In the genomic region with DNA sequence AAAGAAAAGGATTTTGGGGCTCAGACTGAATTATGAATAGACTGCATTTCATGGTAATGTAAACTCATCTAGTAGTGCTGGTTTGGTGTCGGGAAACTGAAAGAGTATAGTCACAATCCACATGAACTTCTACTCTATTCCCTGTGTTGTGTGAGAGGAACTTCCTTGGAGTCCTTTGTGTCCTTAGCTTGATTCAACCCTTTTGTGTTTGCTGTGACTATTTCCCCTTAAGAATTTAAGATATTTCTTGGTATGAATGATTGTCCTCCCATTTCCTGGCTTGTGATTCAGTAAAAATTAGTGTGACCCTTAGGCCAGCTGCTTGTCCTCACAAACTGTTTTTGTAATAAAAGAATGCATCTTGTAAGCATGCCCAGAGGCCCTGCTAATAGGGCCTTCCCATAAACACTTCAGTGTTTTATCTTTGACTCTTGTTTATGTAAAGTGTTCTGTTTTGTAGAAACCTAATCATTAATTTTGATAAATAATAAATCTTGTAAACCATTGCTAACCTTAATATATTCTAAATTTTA, we compare ENCODE assay signal across 20 mouse cellular contexts. TPM values are rescaled to one million over a fixed set of nuclear protein-coding genes. Genes with fewer than 3 reads are reported as not detected.
DNase-seq lines count a peak whose midpoint lies in the region; ATAC-seq and TF ChIP-seq lines count a peak whose summit lies in the region.
"Had no signal": no experiment of that assay in that cellular context is flagged by ENCODE, and none has a peak within 500 bp of the region (broad histone marks: within the 10 kb centered on the region; RNA-seq: fewer than 3 reads in every experiment).

No protein-coding gene starts in this region.

- no peaks in the 10 kb centered on the region for H3K36me3 ChIP-seq in heart, embryonic 12.5 days
- no peaks in the 10 kb centered on the region for H3K36me3 ChIP-seq in kidney, embryonic 14.5 days (ENCODE audit: control insufficient read depth, insufficient read depth, low read length)
- H3K36me3 ChIP-seq in lung, embryonic 15.5 days, result no peaks in the 10 kb centered on the region
- H3K36me3 ChIP-seq in hindbrain, embryonic 11.5 days (ENCODE audit: control insufficient read depth, insufficient read depth, low read length), result no peaks in the 10 kb centered on the region
- H3K36me3 ChIP-seq in forebrain, postnatal 0 days (ENCODE audit: insufficient read depth), result no peaks in the 10 kb centered on the region
- H3K36me3 ChIP-seq in liver, postnatal 0 days (replicated peaks; ENCODE audit: insufficient read depth, low read length), result no peaks in the 10 kb centered on the region
- H3K36me3 ChIP-seq: embryonic facial prominence, embryonic 13.5 days; forebrain, embryonic 10.5 days; hindbrain, embryonic 12.5 days; limb, embryonic 12.5 days; stomach, embryonic 15.5 days had no signal

- no peak overlapping the region for H3K4me3 ChIP-seq in heart, embryonic 12.5 days
- H3K4me3 ChIP-seq in kidney, embryonic 14.5 days (ENCODE audit: low read length), result no peak overlapping the region
- H3K4me3 ChIP-seq in lung, embryonic 15.5 days, result no peak overlapping the region
- no peak overlapping the region for H3K4me3 ChIP-seq in hindbrain, embryonic 11.5 days (ENCODE audit: low read depth, low read length)
- H3K4me3 ChIP-seq in forebrain, postnatal 0 days (ENCODE audit: low read depth, low read length), result no peak overlapping the region
- no peak overlapping the region for H3K4me3 ChIP-seq in liver, postnatal 0 days (ENCODE audit: low read depth, low read length)
- H3K4me3 ChIP-seq: embryonic facial prominence, embryonic 13.5 days; forebrain, embryonic 10.5 days; hindbrain, embryonic 12.5 days; limb, embryonic 12.5 days; stomach, embryonic 15.5 days had no signal

- no peak for TF ChIP-seq CTCF in forebrain, postnatal 0 days (IDR thresholded peaks at IDR 0.05; ENCODE audit: low read depth)
- no peak for TF ChIP-seq CTCF in liver, postnatal 0 days (IDR thresholded peaks at IDR 0.05; ENCODE audit: low read depth)

- H3K27me3 ChIP-seq in heart, embryonic 12.5 days (replicated peaks), result no peaks in the 10 kb centered on the region
- H3K27me3 ChIP-seq in kidney, embryonic 14.5 days (ENCODE audit: control insufficient read depth, insufficient read depth, low read length), result no peaks in the 10 kb centered on the region
- H3K27me3 ChIP-seq in lung, embryonic 15.5 days, result no peaks in the 10 kb centered on the region
- no peaks in the 10 kb centered on the region for H3K27me3 ChIP-seq in hindbrain, embryonic 11.5 days (ENCODE audit: control insufficient read depth, insufficient read depth, low read length)
- H3K27me3 ChIP-seq in forebrain, postnatal 0 days (ENCODE audit: insufficient read depth, low read length), result no peaks in the 10 kb centered on the region
- H3K27me3 ChIP-seq in liver, postnatal 0 days (ENCODE audit: insufficient read depth, low read length), result no peaks in the 10 kb centered on the region
- H3K27me3 ChIP-seq: embryonic facial prominence, embryonic 13.5 days; hindbrain, embryonic 12.5 days; limb, embryonic 12.5 days; stomach, embryonic 15.5 days had no signal

- 80% methylated on average over 1 of the region's 1 CpGs for WGBS in heart, embryonic 12.5 days
- WGBS in kidney, embryonic 14.5 days, result 75% methylated on average over 1 of the region's 1 CpGs
- WGBS in lung, embryonic 15.5 days, result 54% methylated on average over 1 of the region's 1 CpGs
- WGBS in hindbrain, embryonic 11.5 days, result 89% methylated on average over 1 of the region's 1 CpGs
- WGBS in forebrain, postnatal 0 days, result 61% methylated on average over 1 of the region's 1 CpGs
- 75% methylated on average over 1 of the region's 1 CpGs for WGBS in liver, postnatal 0 days (ENCODE audit: insufficient replicate concordance)

- H3K9me3 ChIP-seq in heart, embryonic 12.5 days (replicated peaks), result no peaks in the 10 kb centered on the region
- H3K9me3 ChIP-seq in kidney, embryonic 14.5 days (ENCODE audit: control insufficient read depth, low read length), result no peaks in the 10 kb centered on the region
- no peaks in the 10 kb centered on the region for H3K9me3 ChIP-seq in lung, embryonic 15.5 days
- H3K9me3 ChIP-seq in hindbrain, embryonic 11.5 days (ENCODE audit: control insufficient read depth, low read length), result no peaks in the 10 kb centered on the region
- no peaks in the 10 kb centered on the region for H3K9me3 ChIP-seq in forebrain, postnatal 0 days (ENCODE audit: low read length)
- H3K9me3 ChIP-seq in liver, postnatal 0 days (ENCODE audit: low read length), result no peaks in the 10 kb centered on the region
- H3K9me3 ChIP-seq: embryonic facial prominence, embryonic 13.5 days; forebrain, embryonic 10.5 days; hindbrain, embryonic 12.5 days; limb, embryonic 12.5 days; stomach, embryonic 15.5 days had no signal

- peak; percentile 56 for DNase-seq in heart, adult 9 months (ENCODE audit: low spot score in 2 of 2)
- DNase-seq in adipocyte (ENCODE audit: low spot score), result peak; percentile 75
- DNase-seq in hindbrain, embryonic 11.5 days (ENCODE audit: low spot score), result no peak
- DNase-seq in forebrain, postnatal 0 days, result no peak
- no peak for DNase-seq in liver, postnatal 0 days
- DNase-seq: adrenal gland, adult 2 months; cerebellum, adult 2 months; retina, postnatal 1 day had no signal

- H3K4me1 ChIP-seq in heart, embryonic 12.5 days (replicated peaks), result peaks cover 8% of the 10 kb centered on the region; the same call in 1 of the 2 replicates
- no peaks in the 10 kb centered on the region for H3K4me1 ChIP-seq in kidney, embryonic 14.5 days (ENCODE audit: control insufficient read depth, insufficient read depth, low read length)
- peaks cover 12% of the 10 kb centered on the region for H3K4me1 ChIP-seq in lung, embryonic 15.5 days
- H3K4me1 ChIP-seq in hindbrain, embryonic 11.5 days (replicated peaks; ENCODE audit: control insufficient read depth, insufficient read depth, low read length), result no peaks in the 10 kb centered on the region
- H3K4me1 ChIP-seq in forebrain, postnatal 0 days (ENCODE audit: insufficient read depth), result no peaks in the 10 kb centered on the region
- H3K4me1 ChIP-seq in liver, postnatal 0 days (ENCODE audit: insufficient read depth), result peaks cover 2% of the 10 kb centered on the region; the same call in 1 of the 2 replicates
- H3K4me1 ChIP-seq: embryonic facial prominence, embryonic 13.5 days; forebrain, embryonic 10.5 days; limb, embryonic 12.5 days; stomach, embryonic 15.5 days had no signal

- no peak overlapping the region for H3K27ac ChIP-seq in heart, embryonic 12.5 days (ENCODE audit: poor library complexity, severe bottlenecking)
- H3K27ac ChIP-seq in kidney, embryonic 14.5 days (ENCODE audit: low read depth, low read length), result peak overlapping the region; percentile 7; the same call in 1 of the 2 replicates
- 0 out of 2 replicates have a peak overlapping the region, but pooled peaks have one; percentile 47 for H3K27ac ChIP-seq in lung, embryonic 15.5 days
- no peak overlapping the region for H3K27ac ChIP-seq in hindbrain, embryonic 11.5 days (ENCODE audit: low read depth, low read length)
- H3K27ac ChIP-seq in forebrain, postnatal 0 days (ENCODE audit: low read depth, low read length), result no peak overlapping the region
- no peak overlapping the region for H3K27ac ChIP-seq in liver, postnatal 0 days (ENCODE audit: low read depth)
- H3K27ac ChIP-seq: embryonic facial prominence, embryonic 13.5 days; forebrain, embryonic 10.5 days; hindbrain, embryonic 12.5 days; limb, embryonic 12.5 days had no signal

- no peak for TF ChIP-seq EP300 in liver, postnatal 0 days (IDR thresholded peaks at IDR 0.05; ENCODE audit: low read depth)

- H3K4me2 ChIP-seq in heart, embryonic 12.5 days, result no peak overlapping the region
- no peak overlapping the region for H3K4me2 ChIP-seq in kidney, embryonic 14.5 days (replicated peaks; ENCODE audit: low read depth, low read length)
- H3K4me2 ChIP-seq in lung, embryonic 15.5 days, result no peak overlapping the region
- H3K4me2 ChIP-seq in hindbrain, embryonic 11.5 days (replicated peaks; ENCODE audit: low read depth, low read length), result no peak overlapping the region
- H3K4me2 ChIP-seq in forebrain, postnatal 0 days (ENCODE audit: low read depth), result no peak overlapping the region
- no peak overlapping the region for H3K4me2 ChIP-seq in liver, postnatal 0 days (ENCODE audit: low read depth, low read length)
- H3K4me2 ChIP-seq: embryonic facial prominence, embryonic 13.5 days; hindbrain, embryonic 12.5 days; limb, embryonic 12.5 days; stomach, embryonic 15.5 days had no signal

- no peak overlapping the region for H3K9ac ChIP-seq in heart, embryonic 12.5 days
- H3K9ac ChIP-seq in kidney, embryonic 14.5 days (ENCODE audit: low read depth, low read length), result no peak overlapping the region
- no peak overlapping the region for H3K9ac ChIP-seq in lung, embryonic 15.5 days
- no peak overlapping the region for H3K9ac ChIP-seq in hindbrain, embryonic 11.5 days (ENCODE audit: low read depth, low read length)
- H3K9ac ChIP-seq in forebrain, postnatal 0 days, result no peak overlapping the region
- H3K9ac ChIP-seq in liver, postnatal 0 days (replicated peaks), result no peak overlapping the region
- H3K9ac ChIP-seq: embryonic facial prominence, embryonic 13.5 days; hindbrain, embryonic 12.5 days; limb, embryonic 12.5 days; stomach, embryonic 15.5 days had no signal

- ATAC-seq in heart, embryonic 12.5 days (ENCODE audit: insufficient number of reproducible peaks, low FRiP score), result no peak
- ATAC-seq in kidney, embryonic 14.5 days (ENCODE audit: low FRiP score, low TSS enrichment), result 0 out of 2 replicates have a peak, but pooled peaks have one; percentile 52
- ATAC-seq in lung, embryonic 15.5 days (ENCODE audit: borderline replicate concordance, extremely low read depth, low FRiP score, low TSS enrichment), result peak; percentile 91; the same call in 1 of the 2 replicates
- no peak for ATAC-seq in hindbrain, embryonic 11.5 days (ENCODE audit: low FRiP score)
- no peak for ATAC-seq in forebrain, postnatal 0 days
- ATAC-seq in liver, postnatal 0 days, result no peak

RNA-seq across cellular contexts. Expression of a gene that starts 2.7 kb away (rescaled TPM):
- polyA plus RNA-seq in heart, embryonic 12.5 days (2016; fragmentation: Nextera tagmentation; extraction: Ambion mirVana), result not detected in 2 replicates
- polyA plus RNA-seq in kidney, embryonic 14.5 days (2014; fragmentation: Nextera tagmentation; extraction: Ambion mirVana), result 1.4 and 1.8 TPM in 2 replicates
- 0.16 TPM in 1 of 2 replicates, not detected in the other for polyA plus RNA-seq in lung, embryonic 15.5 days (2015; fragmentation: Nextera tagmentation; extraction: Ambion mirVana)
- polyA plus RNA-seq in hindbrain, embryonic 11.5 days (2014; fragmentation: Nextera tagmentation; extraction: Ambion mirVana), result 0.18 and 0.36 TPM in 2 replicates
- not detected in 2 replicates for total RNA-seq in forebrain, postnatal 0 days (2014; rRNA removed)
- polyA plus RNA-seq in forebrain, postnatal 0 days (2015; fragmentation: Nextera tagmentation; extraction: Ambion mirVana), result not detected in 2 replicates
- polyA plus RNA-seq in liver, postnatal 0 days (2015; fragmentation: Nextera tagmentation; extraction: Ambion mirVana), result 0.21 and 0.34 TPM in 2 replicates
- total RNA-seq: common myeloid progenitor, adult 5-6 weeks; ES-E14; neutrophil, adult 5-6 weeks had no signal
- polyA plus RNA-seq: forebrain, embryonic 10.5 days; frontal cortex, adult 2 months; hindbrain, embryonic 12.5 days; limb, embryonic 12.5 days had no signal

RNA-seq across cellular contexts. Expression of a gene that starts 53.4 kb away (rescaled TPM):
- 0.23 and 0.88 TPM in 2 replicates for polyA plus RNA-seq in heart, embryonic 12.5 days (2016; fragmentation: Nextera tagmentation; extraction: Ambion mirVana)
- 9.5 and 9.8 TPM in 2 replicates for polyA plus RNA-seq in kidney, embryonic 14.5 days (2014; fragmentation: Nextera tagmentation; extraction: Ambion mirVana)
- 0.62 and 2.3 TPM in 2 replicates for polyA plus RNA-seq in lung, embryonic 15.5 days (2015; fragmentation: Nextera tagmentation; extraction: Ambion mirVana)
- polyA plus RNA-seq in hindbrain, embryonic 11.5 days (2014; fragmentation: Nextera tagmentation; extraction: Ambion mirVana), result not detected in 2 replicates
- not detected in 2 replicates for total RNA-seq in forebrain, postnatal 0 days (2014; rRNA removed)
- not detected in 2 replicates for polyA plus RNA-seq in forebrain, postnatal 0 days (2015; fragmentation: Nextera tagmentation; extraction: Ambion mirVana)
- 449 and 460 TPM in 2 replicates for polyA plus RNA-seq in liver, postnatal 0 days (2015; fragmentation: Nextera tagmentation; extraction: Ambion mirVana)
- total RNA-seq: common myeloid progenitor, adult 5-6 weeks; ES-E14; neutrophil, adult 5-6 weeks had no signal
- polyA plus RNA-seq: adrenal gland, adult 2 months; cerebellum, adult 2 months; embryonic facial prominence, embryonic 13.5 days; forebrain, embryonic 10.5 days; frontal cortex, adult 2 months; hindbrain, embryonic 12.5 days; limb, embryonic 12.5 days had no signal

Comparison
In these comparisons a context has a peak if more than half of its experiments do, and no peak if none do; other contexts are left out.
1. DNase-seq: peak in heart, adult 9 months (2 of 2) and adipocyte (single experiment); none in hindbrain, embryonic 11.5 days (single experiment), forebrain, postnatal 0 days (single experiment) and liver, postnatal 0 days (single experiment).
2. ATAC-seq: peak in kidney, embryonic 14.5 days (single experiment) and lung, embryonic 15.5 days (single experiment); none in heart, embryonic 12.5 days (single experiment), hindbrain, embryonic 11.5 days (single experiment), forebrain, postnatal 0 days (single experiment) and liver, postnatal 0 days (single experiment).
3. H3K27ac ChIP-seq: peak in kidney, embryonic 14.5 days (single experiment) and lung, embryonic 15.5 days (single experiment); none in heart, embryonic 12.5 days (single experiment), hindbrain, embryonic 11.5 days (single experiment), forebrain, postnatal 0 days (single experiment) and liver, postnatal 0 days (single experiment).
4. RNA of a gene that starts 53.4 kb away (polyA plus RNA-seq): 449 to 460 TPM in liver, postnatal 0 days; 9.5 to 9.8 TPM in kidney, embryonic 14.5 days, 0.23 to 0.88 TPM in heart, embryonic 12.5 days, 0.62 to 2.3 TPM in lung, embryonic 15.5 days, not detected in hindbrain, embryonic 11.5 days and not detected in forebrain, postnatal 0 days; every median in the first group is over 10 times any median in the second.